Mouse (Mus musculus) C2C12 (cell line): ENCODE data around the gene Hspa1a. TPM values are rescaled to one million over a fixed set of nuclear protein-coding genes. Genes with fewer than 3 reads are reported as not detected.
A peak's percentile ranks its signal among the peaks of the same experiment; 100 is the strongest.

Experiments used
- H3K27me3 ChIP-seq: one replicate; pipeline ENCODE4 v1.6.1; 2011; ENCODE audit not compliant: control insufficient read depth, insufficient read depth, insufficient read length
- H3K36me3 ChIP-seq: one replicate; pipeline ENCODE4 v1.6.1; 2011; ENCODE audit not compliant: control insufficient read depth, insufficient read depth
- H3K4me3 ChIP-seq: one replicate; pipeline ENCODE4 v1.5.1; 2011; ENCODE audit warnings: mild to moderate bottlenecking, control low read depth; ENCODE audit not compliant: poor library complexity, insufficient read depth, severe bottlenecking
- H3K79me2 ChIP-seq: one replicate; pipeline ENCODE4 v1.6.1; 2011; ENCODE audit not compliant: control insufficient read depth, insufficient read depth
- H3K79me3 ChIP-seq: one replicate; pipeline ENCODE4 v1.6.1; 2011; ENCODE audit warnings: low read depth, control low read depth
- H3ac ChIP-seq: one replicate; pipeline ENCODE3; 2011; ENCODE audit warnings: low read depth; ENCODE audit not compliant: control insufficient read depth, insufficient read length
- CEBPB ChIP-seq: IDR thresholded peaks from one replicate; pipeline ENCODE4 v1.6.1; 2011; ENCODE audit warnings: low read depth, mild to moderate bottlenecking, control low read depth, moderate library complexity
- CTCF ChIP-seq: IDR thresholded peaks from one replicate; pipeline ENCODE4 v1.5.1; 2011; ENCODE audit not compliant: control insufficient read depth, insufficient read depth, insufficient read length
- FOSL1 ChIP-seq: IDR thresholded peaks from one replicate; pipeline ENCODE4 v1.8.0; 2011; ENCODE audit warnings: mild to moderate bottlenecking, low read length; ENCODE audit not compliant: poor library complexity, insufficient read depth, severe bottlenecking
- MAX ChIP-seq: IDR thresholded peaks from one replicate; pipeline ENCODE4 v1.6.1; 2011; ENCODE audit warnings: mild to moderate bottlenecking, control low read depth
- MYOD1 ChIP-seq: IDR thresholded peaks from one replicate; pipeline ENCODE4 v1.6.1; 2011; ENCODE audit warnings: low read depth; ENCODE audit not compliant: control insufficient read depth, insufficient read length
- MYOG ChIP-seq: IDR thresholded peaks from one replicate; pipeline ENCODE4 v1.6.1; 2011; ENCODE audit not compliant: control insufficient read depth, insufficient read length; ENCODE audit errors: extremely low read depth
- USF1 ChIP-seq: IDR thresholded peaks from one replicate; pipeline ENCODE4 v1.6.1; 2011; ENCODE audit warnings: low read depth, mild to moderate bottlenecking, control low read depth, moderate library complexity
- polyA plus RNA-seq: library from polyadenylated mRNA; unstranded; fragments of >200 nt; fragmentation: generic; extraction: Trizol; gene quantifications from one replicate; pipeline ENCODE4 v1.2.1, GENCODE M21; 2012; ENCODE audit warnings: missing spikeins

Hspa1a gene
- polyA plus RNA-seq, 1 experiment, result 1.8 TPM

GRCm38 (mm10) chr17:34934031-34934430 is 37.9 kb downstream of the Hspa1a start:
- Histone ChIP-seq H3K36me3 (no peaks in the 10 kb centered on the region), H3ac (no peak overlapping the region), H3K79me2 (no peaks in the 10 kb centered on the region), H3K79me3 (no peaks in the 10 kb centered on the region), H3K4me3 (no peak overlapping the region), H3K27me3 (no peaks in the 10 kb centered on the region)
- TF ChIP-seq USF1 (no peak), FOSL1 (no peak), MYOD1 (no peak), CTCF (no peak), CEBPB (no peak), MYOG (no peak), MAX (no peak)

GRCm38 (mm10) chr17:34932287-34932686 is 39.7 kb downstream of the Hspa1a start:
- no peaks in the 10 kb centered on the region for H3K36me3 ChIP-seq
- H3K4me3 ChIP-seq, result no peak overlapping the region
- no peaks in the 10 kb centered on the region for H3K27me3 ChIP-seq
- no peak overlapping the region for H3ac ChIP-seq
- TF ChIP-seq USF1, result no peak
- no peak for TF ChIP-seq MYOG
- TF ChIP-seq CEBPB, result no peak
- no peak for TF ChIP-seq FOSL1
- no peak for TF ChIP-seq CTCF
- TF ChIP-seq MYOD1, result no peak
- no peak for TF ChIP-seq MAX
- no peaks in the 10 kb centered on the region for H3K79me2 ChIP-seq
- no peaks in the 10 kb centered on the region for H3K79me3 ChIP-seq

GRCm38 (mm10) chr17:34931735-34932098 is 40.2 kb downstream of the Hspa1a start:
- H3K79me2 ChIP-seq, result no peaks in the 10 kb centered on the region
- no peaks in the 10 kb centered on the region for H3K79me3 ChIP-seq
- no peaks in the 10 kb centered on the region for H3K36me3 ChIP-seq
- H3ac ChIP-seq, result peak overlapping the region; percentile 64
- no peak for TF ChIP-seq MAX
- TF ChIP-seq FOSL1, result no peak
- TF ChIP-seq USF1, result no peak
- peak overlapping the region; percentile 55 for H3K4me3 ChIP-seq
- H3K27me3 ChIP-seq, result no peaks in the 10 kb centered on the region

- Histone ChIP-seq H3K4me3 (peak within 1 kb of the TSS; percentile 55), H3K79me3 (no peaks in the 10 kb centered on the region), H3ac (peak within 1 kb of the TSS; percentile 64), H3K36me3 (no peaks in the 10 kb centered on the region), H3K27me3 (no peaks in the 10 kb centered on the region), H3K79me2 (no peaks in the 10 kb centered on the region)
- peak; percentile 92 for TF ChIP-seq USF1
- no peak for TF ChIP-seq FOSL1
- TF ChIP-seq MAX, result no peak
- TF ChIP-seq MYOD1, result no peak
- peak; percentile 25 for TF ChIP-seq CTCF
Measured at GRCm38 (mm10) chr17:34931061-34931734, 40.8 kb downstream of the Hspa1a start, which contains the start of gene Neu1. Gene Neu1 (plus strand): TSS chr17:34931253.

GRCm38 (mm10) chr17:34928841-34929240 is 43.1 kb downstream of the Hspa1a start:
- H3K36me3 ChIP-seq, result no peaks in the 10 kb centered on the region
- H3ac ChIP-seq, result no peak overlapping the region
- no peak overlapping the region for H3K4me3 ChIP-seq

GRCm38 (mm10) chr17:34927306-34928019 is 44.5 kb downstream of the Hspa1a start:
- Histone ChIP-seq H3K27me3 (no peaks in the 10 kb centered on the region), H3K36me3 (no peaks in the 10 kb centered on the region), H3K4me3 (no peak overlapping the region), H3K79me2 (no peaks in the 10 kb centered on the region), H3K79me3 (no peaks in the 10 kb centered on the region), H3ac (no peak overlapping the region)
- no peak for TF ChIP-seq CEBPB
- TF ChIP-seq MYOD1, result no peak
- no peak for TF ChIP-seq USF1
- no peak for TF ChIP-seq CTCF
- TF ChIP-seq FOSL1, result no peak
- no peak for TF ChIP-seq MAX
- TF ChIP-seq MYOG, result no peak

More at GRCm38 (mm10) chr17:34928841-34929240, 43.1 kb downstream of the Hspa1a start:
- Histone ChIP-seq H3K79me3 (no peaks in the 10 kb centered on the region), H3K79me2 (no peaks in the 10 kb centered on the region), H3K27me3 (no peaks in the 10 kb centered on the region)
- TF ChIP-seq FOSL1 (no peak), MYOG (no peak), CTCF (no peak), CEBPB (no peak), MAX (no peak), USF1 (no peak), MYOD1 (no peak)
